Mouse (Mus musculus): ENCODE measurements at regions not wholly inside any gene's neighbourhood (a gene's known extent, or its start where the extent isn't known, plus 50 kb on each side); places are given as distances from the start of the nearest gene placed in this dataset.

GRCm38 (mm10) chr1:88594484-88595254 lies 84.8 kb upstream of the Glrp1 start:
- TF ChIP-seq POLR2A (IDR thresholded peaks at IDR 0.05; ENCODE audit: borderline replicate concordance, insufficient read depth, low read length) = no peak
- no peak for TF ChIP-seq CTCF (IDR thresholded peaks at IDR 0.05; ENCODE audit: borderline replicate concordance, insufficient read depth, low read depth, low read length)

All from cerebellum, adult 2 months (tissue).